Mouse (Mus musculus) thymus, adult 2 months (tissue): Measurements from ENCODE around the gene Tgm3. TPM values are rescaled to one million over a fixed set of nuclear protein-coding genes. Genes with fewer than 3 reads are reported as not detected.

Source experiments
- DNase-seq: peaks from one replicate; pipeline ENCODE4 v3.0.0; 2021
- H3K27ac ChIP-seq: fragments of 200-500 bp; 2 replicates; pipeline ENCODE4 v1.5.1; 2012; ENCODE audit warnings: low read length, control low read depth; ENCODE audit not compliant: control insufficient read depth, insufficient read depth
- H3K27me3 ChIP-seq: fragments of 200-500 bp; 2 replicates; pipeline ENCODE4 v1.6.1; 2012; ENCODE audit warnings: mild to moderate bottlenecking, low read length, moderate library complexity, mixed read lengths; ENCODE audit not compliant: control insufficient read depth, insufficient read depth
- H3K36me3 ChIP-seq: fragments of 200-500 bp; 2 replicates; pipeline ENCODE4 v1.6.1; 2012; ENCODE audit warnings: mild to moderate bottlenecking, low read length, moderate library complexity; ENCODE audit not compliant: control insufficient read depth, insufficient read depth
- H3K4me1 ChIP-seq: fragments of 200-500 bp; replicated peaks from 2 replicates; pipeline ENCODE4 v1.6.1; 2012; ENCODE audit warnings: low read length; ENCODE audit not compliant: control insufficient read depth, insufficient read depth
- H3K4me3 ChIP-seq: fragments of 200-500 bp; 2 replicates; pipeline ENCODE4 v1.5.1; 2012; ENCODE audit warnings: mild to moderate bottlenecking, low read length, control low read depth, moderate library complexity; ENCODE audit not compliant: control insufficient read depth, insufficient read depth
- CTCF ChIP-seq: fragments of 200-500 bp; IDR thresholded peaks from 2 replicates; pipeline ENCODE4 v1.5.1; 2012; ENCODE audit warnings: mild to moderate bottlenecking, control low read depth, low read length, moderate library complexity, borderline replicate concordance; ENCODE audit not compliant: control insufficient read depth, poor library complexity, insufficient read depth; ENCODE audit errors: extremely low read depth
- POLR2A ChIP-seq: fragments of 200-500 bp; IDR thresholded peaks from 2 replicates; pipeline ENCODE4 v1.6.1; 2012; ENCODE audit warnings: mild to moderate bottlenecking, low read length, control low read depth, moderate library complexity; ENCODE audit not compliant: control insufficient read depth, poor library complexity, insufficient read depth; ENCODE audit errors: extremely low read depth
- WGBS: fragments of 180-500 bp; shearing (Covaris S2); methylation state at CpG from one replicate; pipeline ENCODE4 v1.1.7; 2018; 5-methylcytosine and 5-hydroxymethylcytosine counted together
- polyA plus RNA-seq: library from polyadenylated mRNA; depleted of rRNA; stranded (reverse); fragments of >200 nt; gene quantifications from 2 replicates; pipeline ENCODE4 v1.2.3, GENCODE M21; 2012; rRNA removed

Gene Tgm3
- 0.78 and 0.81 TPM in 2 replicates for polyA plus RNA-seq

DNA sequence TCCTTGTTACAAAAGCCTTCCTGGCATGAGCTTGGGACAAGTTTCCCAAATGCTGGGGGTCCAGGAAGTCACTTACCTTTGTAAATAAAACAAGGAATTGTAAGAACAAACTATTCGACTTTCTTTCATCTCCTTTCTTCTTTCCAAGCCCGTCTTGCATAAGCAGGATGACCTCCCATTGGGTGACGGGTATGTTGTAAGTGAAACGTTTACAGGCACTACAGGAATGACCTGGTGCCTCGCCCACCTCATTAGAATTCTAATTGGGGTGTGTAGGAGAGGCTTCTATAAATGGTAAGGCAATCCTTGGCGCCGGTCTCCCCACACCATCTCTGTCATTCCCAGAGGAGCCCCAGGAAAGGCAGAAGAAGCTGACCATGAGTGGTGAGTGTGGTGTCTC is at the start of gene Tgm3:
TSS of gene Tgm3 (plus strand) at position 324 of the 400 bp plus-strand sequence.
- Histone ChIP-seq H3K4me1 (peaks cover 2% of the 10 kb centered on the region; the same call in 1 of the 2 replicates), H3K4me3 (no peak within 1 kb of the TSS), H3K27me3 (no peaks in the 10 kb centered on the region), H3K36me3 (no peaks in the 10 kb centered on the region), H3K27ac (no peak within 1 kb of the TSS)
- no peak for DNase-seq
- no peak for TF ChIP-seq CTCF
- no peak for TF ChIP-seq POLR2A
- 71% methylated on average over 7 of the region's 7 CpGs for WGBS

DNA sequence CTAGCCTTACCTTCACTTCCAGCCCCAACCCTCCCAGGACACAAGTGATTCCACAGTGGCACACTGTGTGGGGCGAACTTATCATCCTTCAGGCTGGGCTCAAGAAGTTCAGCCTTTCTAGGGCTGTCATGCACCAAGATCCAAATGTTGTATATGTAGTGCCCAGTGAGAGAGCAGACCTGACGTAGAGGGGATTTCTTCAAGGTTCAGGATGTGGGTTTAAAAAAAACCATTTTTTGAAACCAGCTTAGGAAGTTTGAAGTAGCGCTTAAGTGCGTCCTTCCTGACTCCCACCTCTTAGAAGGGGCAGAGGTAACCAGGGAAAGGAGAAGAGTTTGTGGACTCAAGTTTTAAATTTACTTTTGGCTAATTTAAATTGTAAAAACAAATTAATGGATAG is 31.5 kb upstream of the Tgm3 start:
- Histone ChIP-seq H3K27ac (no peak overlapping the region), H3K36me3 (no peaks in the 10 kb centered on the region), H3K27me3 (no peaks in the 10 kb centered on the region), H3K4me3 (no peak overlapping the region), H3K4me1 (no peaks in the 10 kb centered on the region)
- no peak for TF ChIP-seq CTCF
- TF ChIP-seq POLR2A = no peak
- no peak for DNase-seq
- 19% methylated on average over 4 of the region's 4 CpGs for WGBS

DNA sequence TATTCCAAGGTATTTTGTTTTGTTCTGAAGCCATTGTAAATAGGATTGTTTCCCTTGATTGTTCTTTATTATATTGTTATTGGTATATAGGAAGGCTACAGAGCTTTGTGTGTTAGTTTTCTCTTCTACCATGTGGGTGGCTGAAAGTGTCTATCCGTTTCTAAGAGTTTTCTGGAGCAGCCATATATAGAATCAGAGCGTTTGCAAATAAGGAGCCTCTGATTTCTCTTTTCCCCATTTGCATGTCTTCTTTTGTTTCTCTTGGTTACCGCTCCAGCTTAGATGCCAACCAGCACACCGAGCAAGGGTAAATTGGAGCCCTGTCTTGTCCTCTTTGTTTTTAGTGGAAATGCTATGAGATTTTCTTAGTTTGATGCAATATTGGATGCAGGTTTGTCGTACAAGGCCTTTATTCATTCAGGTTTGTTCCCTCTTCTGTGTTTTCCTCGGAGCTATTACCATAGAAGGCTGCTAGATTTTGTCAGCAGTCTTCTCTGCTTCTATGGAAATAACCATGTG is 24.6 kb upstream of the Tgm3 start:
- DNase-seq = no peak
- TF ChIP-seq CTCF = no peak
- no peak for TF ChIP-seq POLR2A
- H3K27ac ChIP-seq = no peak overlapping the region
- H3K36me3 ChIP-seq = no peaks in the 10 kb centered on the region
- H3K4me3 ChIP-seq = no peak overlapping the region
- no peaks in the 10 kb centered on the region for H3K4me1 ChIP-seq
- H3K27me3 ChIP-seq = no peaks in the 10 kb centered on the region
- 93% methylated on average over 6 of the region's 6 CpGs for WGBS

DNA sequence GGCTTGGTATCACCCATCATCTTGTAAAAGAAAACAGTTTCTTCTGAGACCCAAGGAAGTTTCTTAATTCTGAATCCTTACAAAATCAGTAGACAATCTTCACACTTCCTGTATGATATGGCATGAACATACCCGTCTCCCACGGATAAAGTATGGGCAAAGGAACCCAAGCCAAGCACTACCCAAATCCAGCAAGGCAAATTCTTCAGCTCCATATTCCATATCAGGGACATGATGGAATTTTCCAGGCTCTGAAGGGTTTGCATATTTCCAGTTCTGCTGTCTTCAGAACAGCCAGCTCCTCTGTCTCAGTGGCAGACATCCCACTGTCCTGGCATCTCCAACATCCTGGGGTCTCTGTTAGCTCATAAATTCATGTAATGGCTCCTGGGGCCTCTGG is 22.5 kb upstream of the Tgm3 start:
- Histone ChIP-seq H3K27me3 (no peaks in the 10 kb centered on the region), H3K4me1 (no peaks in the 10 kb centered on the region), H3K27ac (no peak overlapping the region), H3K4me3 (no peak overlapping the region), H3K36me3 (no peaks in the 10 kb centered on the region)
- TF ChIP-seq CTCF = no peak
- TF ChIP-seq POLR2A = no peak
- WGBS = 97% methylated on average over 2 of the region's 2 CpGs
- DNase-seq = no peak

DNA sequence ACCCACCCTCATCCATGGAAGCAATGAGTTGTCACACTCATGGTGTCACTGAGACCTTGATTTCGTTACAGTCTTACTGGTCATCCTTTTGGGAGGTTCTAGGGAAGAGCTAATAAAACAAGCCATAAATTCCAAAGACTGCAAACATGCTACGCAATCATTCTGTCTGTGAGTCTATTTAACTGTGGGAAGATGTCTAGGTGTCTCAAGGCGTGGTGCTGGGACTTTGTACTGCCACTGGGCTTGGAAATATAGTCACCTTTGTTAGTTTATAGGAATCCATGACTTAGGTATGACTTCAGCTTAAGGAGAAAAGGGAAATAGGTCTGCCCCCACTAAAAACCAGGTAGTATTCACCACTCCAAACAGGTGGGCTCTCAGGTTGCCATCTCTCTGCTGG is 17.7 kb upstream of the Tgm3 start:
- H3K36me3 ChIP-seq = no peaks in the 10 kb centered on the region
- TF ChIP-seq POLR2A (no peak), CTCF (no peak)
- no peak overlapping the region for H3K27ac ChIP-seq
- H3K4me1 ChIP-seq = no peaks in the 10 kb centered on the region
- no peak for DNase-seq
- WGBS = 88% methylated on average over 3 of the region's 3 CpGs
- no peak overlapping the region for H3K4me3 ChIP-seq
- H3K27me3 ChIP-seq = no peaks in the 10 kb centered on the region

DNA sequence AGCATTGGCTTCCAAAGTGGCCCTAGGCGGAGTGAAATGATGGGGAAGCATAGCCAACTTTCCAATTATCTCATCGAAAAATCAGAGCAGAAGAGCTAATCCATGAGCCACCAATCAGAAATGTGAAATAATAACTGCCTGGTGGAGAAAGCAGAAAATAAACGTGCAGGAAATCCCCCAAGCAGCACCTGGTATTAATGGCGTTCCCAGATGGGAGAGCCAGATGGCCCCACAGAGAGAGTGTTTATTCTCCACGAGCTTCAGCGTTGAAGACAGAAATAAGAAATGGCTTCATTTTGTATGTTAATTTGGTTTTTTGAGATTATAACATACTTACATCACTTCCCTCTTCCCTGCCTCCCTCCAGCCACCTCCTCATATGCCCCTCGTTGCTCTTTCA is 13.7 kb upstream of the Tgm3 start:
- Histone ChIP-seq H3K4me1 (no peaks in the 10 kb centered on the region), H3K27ac (no peak overlapping the region), H3K36me3 (no peaks in the 10 kb centered on the region), H3K4me3 (no peak overlapping the region), H3K27me3 (no peaks in the 10 kb centered on the region)
- 83% methylated on average over 7 of the region's 7 CpGs for WGBS
- no peak for TF ChIP-seq POLR2A
- no peak for DNase-seq

DNA sequence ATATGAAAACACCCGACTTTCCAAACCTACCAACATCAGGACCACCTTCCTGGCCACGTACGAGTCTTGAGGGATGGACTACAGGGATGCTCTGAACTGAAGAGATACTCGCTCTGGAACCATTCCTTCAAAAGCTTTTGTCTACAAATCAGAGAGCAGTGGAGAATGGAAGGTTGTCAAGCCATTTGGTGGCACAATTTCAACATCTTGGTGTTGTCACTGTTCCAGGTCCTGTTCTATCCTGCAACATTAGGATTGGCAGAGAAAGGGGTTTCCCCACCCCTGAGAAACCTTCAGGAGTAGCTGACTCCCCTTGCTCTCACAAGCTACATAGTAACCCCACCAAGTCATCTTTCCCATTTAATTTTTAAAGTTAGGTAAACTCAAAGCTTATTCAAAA is 12.9 kb upstream of the Tgm3 start:
- Histone ChIP-seq H3K4me1 (no peaks in the 10 kb centered on the region), H3K4me3 (no peak overlapping the region), H3K27ac (no peak overlapping the region), H3K27me3 (no peaks in the 10 kb centered on the region), H3K36me3 (no peaks in the 10 kb centered on the region)
- WGBS = 87% methylated on average over 4 of the region's 4 CpGs
- DNase-seq = no peak
- no peak for TF ChIP-seq CTCF
